14 mouse cellular contexts compared by ENCODE assay signal in the genomic region with DNA sequence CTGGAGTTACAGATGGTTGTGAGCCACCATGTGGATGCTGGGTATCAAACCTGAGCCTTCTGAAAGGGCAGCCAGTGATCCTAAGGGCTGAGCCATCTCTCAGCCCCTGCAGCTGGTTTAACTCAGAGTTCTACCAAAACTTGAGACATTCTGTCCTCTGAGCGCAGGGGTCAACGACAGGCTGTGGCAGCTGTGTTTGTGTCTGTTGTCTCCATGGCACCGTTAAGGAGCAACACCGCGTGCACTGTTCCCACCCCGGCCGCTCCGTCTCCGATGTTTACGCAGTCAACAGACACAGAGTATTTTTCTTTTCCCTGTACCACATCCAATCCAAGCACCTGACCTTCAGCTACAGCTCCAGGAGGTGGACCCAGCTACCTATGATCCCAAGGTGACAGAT. TPM values are rescaled to one million over a fixed set of nuclear protein-coding genes. Genes with fewer than 3 reads are reported as not detected.
DNase-seq lines count a peak whose midpoint lies in the region; ATAC-seq and TF ChIP-seq lines count a peak whose summit lies in the region.
"Had no signal": no experiment of that assay in that cellular context is flagged by ENCODE, and none has a peak within 500 bp of the region (broad histone marks: within the 10 kb centered on the region; RNA-seq: fewer than 3 reads in every experiment).

No protein-coding gene starts in this region.

- peak overlapping the region; percentile 7 for H3K4me2 ChIP-seq in myocyte (ENCODE audit: low read depth)
- H3K4me2 ChIP-seq: heart, embryonic 15.5 days; liver, embryonic 13.5 days had no signal

- DNase-seq in gastrocnemius, adult 2 months: peak; percentile 52
- no peak for DNase-seq in gastrocnemius, adult 8-10 months (ENCODE audit: low spot score in 2 of 2)
- peak; percentile 45 for DNase-seq in gastrocnemius, postnatal 25 days
- peak; percentile 79 to 87 for DNase-seq in lung, adult 18-20 months
- DNase-seq in adipocyte (ENCODE audit: low spot score): no peak
- no peak for DNase-seq in frontal cortex, postnatal 36 days (ENCODE audit: low spot score in 2 of 2)

- H3ac ChIP-seq in myocyte (ENCODE audit: control insufficient read depth, insufficient read length): no peak overlapping the region

- H3K36me3 ChIP-seq in myocyte (ENCODE audit: control insufficient read depth, insufficient read depth): no peaks in the 10 kb centered on the region
- H3K36me3 ChIP-seq: heart, embryonic 15.5 days; limb, embryonic 10.5 days; liver, embryonic 13.5 days had no signal

- no peak for ATAC-seq in CD4-positive, CD25-positive, alpha-beta regulatory T cell, adult 4 months

- TF ChIP-seq CTCF in gastrocnemius, adult 2 months (IDR thresholded peaks at IDR 0.05): no peak

- H3K27ac ChIP-seq in gastrocnemius, adult 2 months: no peak overlapping the region
- H3K27ac ChIP-seq: heart, embryonic 15.5 days; limb, embryonic 10.5 days; liver, embryonic 13.5 days had no signal

- no peak for TF ChIP-seq POLR2A in myocyte (IDR thresholded peaks at IDR 0.05; ENCODE audit: insufficient read length, low read depth)

- peaks cover 24% of the 10 kb centered on the region for H3K27me3 ChIP-seq in myocyte (ENCODE audit: control insufficient read depth, insufficient read depth, insufficient read length)

- intact Hi-C loops in gastrocnemius, adult 2 months (cut with DNase I): loop anchor here (10.0 kb wide), 1 partner anchor 167 kb away; the partner anchor contains the start of genes Atf5, Il4i1 and Nup62

- no peak overlapping the region for H3K4me3 ChIP-seq in gastrocnemius, adult 2 months
- no peak overlapping the region for H3K4me3 ChIP-seq in myocyte
- H3K4me3 ChIP-seq: heart, embryonic 15.5 days; limb, embryonic 10.5 days; liver, embryonic 13.5 days had no signal

- H3K79me2 ChIP-seq in myocyte (ENCODE audit: control insufficient read depth, insufficient read depth): no peaks in the 10 kb centered on the region

TF ChIP-seq in myocyte, 11 proteins besides CTCF, POLR2A, EP300 and RAD21:
- no peak for TF ChIP-seq MYOG (IDR thresholded peaks at IDR 0.05; ENCODE audit: control insufficient read depth in 1 of 3, insufficient read depth in 1 of 3, insufficient read length in 2 of 3, low read depth in 2 of 3)
- TF ChIP-seq MYOD1 (IDR thresholded peaks at IDR 0.05; ENCODE audit: control insufficient read depth in 1 of 3, insufficient read length in 2 of 3, low read depth in 2 of 3): peak in 2 of 3 experiments; percentile 68 to 79
TF ChIP-seq in myocyte: peak in this region for 1.

RNA-seq across cellular contexts. Expression of gene Myh14, which starts 22.9 kb away (rescaled TPM):
- 10 to 100 TPM; 32.0 to 36.7 TPM for total RNA-seq in gastrocnemius, adult 2 months (2021)
- total RNA-seq in gastrocnemius, adult 8-10 months (2022): 10 to 100 TPM; 38.7 to 58.3 (median 42.5) TPM
- total RNA-seq in gastrocnemius, postnatal 25 days (2021): 10 to 100 TPM; 23.0 to 24.7 TPM
- 0.17 TPM for polyA plus RNA-seq in myocyte (2012; fragmentation: generic; extraction: Trizol)
- polyA plus RNA-seq in CD4-positive, CD25-positive, alpha-beta regulatory T cell, adult 4 months (2017; shearing (Covaris generic)): not detected
- total RNA-seq: megakaryocyte-erythroid progenitor cell, adult 5-6 weeks; monocyte, adult 5-6 weeks had no signal
- polyA plus RNA-seq: inflammation-experienced regulatory T-cells, adult 6 months had no signal

RNA-seq across cellular contexts. Expression of gene Kcnc3, which starts 57.3 kb away (rescaled TPM):
- total RNA-seq in gastrocnemius, adult 2 months (2021): 1 to 10 TPM; 3.0 to 3.6 TPM
- total RNA-seq in gastrocnemius, adult 8-10 months (2022): 1 to 10 TPM; 3.6 to 5.1 (median 4.5) TPM
- 1 to 10 TPM; 4.3 to 4.8 TPM for total RNA-seq in gastrocnemius, postnatal 25 days (2021)
- polyA plus RNA-seq in myocyte (2012; fragmentation: generic; extraction: Trizol): 0.92 TPM
- under 1 TPM in 1 of 2 experiments, not detected in 1; 0.42 TPM for polyA plus RNA-seq in CD4-positive, CD25-positive, alpha-beta regulatory T cell, adult 4 months (2017; shearing (Covaris generic))
- polyA plus RNA-seq: inflammation-experienced regulatory T-cells, adult 6 months had no signal

Comparison
In these comparisons a context has a peak if more than half of its experiments do, and no peak if none do; other contexts are left out.
1. DNase-seq: peak in gastrocnemius, adult 2 months (single experiment), gastrocnemius, postnatal 25 days (single experiment) and lung, adult 18-20 months (2 of 2); none in gastrocnemius, adult 8-10 months (0 of 2), adipocyte (single experiment) and frontal cortex, postnatal 36 days (0 of 2).